Mouse (Mus musculus) liver, embryonic 14.5 days (tissue): Measurements from ENCODE around the gene Nprl3.

Source experiments
- CTCF ChIP-seq: IDR thresholded peaks from 2 replicates; pipeline ENCODE4 v1.5.1; 2016; ENCODE audit warnings: antibody characterized with exemption, low read depth, control low read depth
- EP300 ChIP-seq: IDR thresholded peaks from 2 replicates; pipeline ENCODE4 v1.6.1; 2016; ENCODE audit warnings: antibody characterized with exemption, low read depth

- no peak for TF ChIP-seq CTCF
- no peak for TF ChIP-seq EP300
Observed at GRCm38 (mm10) chr11:32225222-32226104, 42.0 kb downstream of the Nprl3 start.
